Mouse (Mus musculus) heart, embryonic 13.5 days (tissue): ENCODE results near the gene Gpr156. TPM values are rescaled to one million over a fixed set of nuclear protein-coding genes. Genes with fewer than 3 reads are reported as not detected.
"Not testable (repeated sequence)": the region's sequence is repeated elsewhere in the genome, so short reads cannot be mapped to it uniquely, and the experiment has no call there.

ENCODE experiments used
- ATAC-seq: fragments of 200-750 bp; cut with Nextera tagmentation; 2 replicates; pipeline ENCODE4 v1.8.0; 2017; ENCODE audit warnings: moderate TSS enrichment; ENCODE audit not compliant: insufficient number of reproducible peaks, low FRiP score, low TSS enrichment; ENCODE audit errors: extremely low read depth
- H3K27ac ChIP-seq: fragments of 300-500 bp; sonication (generic); replicated peaks from 2 replicates; pipeline ENCODE4 v1.5.1; 2015; ENCODE audit warnings: moderate library complexity, mild to moderate bottlenecking, inconsistent platforms
- H3K27me3 ChIP-seq: fragments of 300-500 bp; sonication (generic); replicated peaks from 2 replicates; pipeline ENCODE4 v1.6.1; 2015; ENCODE audit warnings: mild to moderate bottlenecking, inconsistent platforms
- H3K36me3 ChIP-seq: fragments of 300-500 bp; sonication (generic); 2 replicates; pipeline ENCODE4 v1.6.1; 2015; ENCODE audit warnings: mild to moderate bottlenecking, inconsistent platforms
- H3K4me1 ChIP-seq: fragments of 300-500 bp; sonication (generic); 2 replicates; pipeline ENCODE4 v1.6.1; 2015; ENCODE audit warnings: inconsistent platforms
- H3K4me2 ChIP-seq: fragments of 300-500 bp; sonication (generic); 2 replicates; pipeline ENCODE4 v1.6.1; 2015; ENCODE audit warnings: inconsistent platforms, mild to moderate bottlenecking, moderate library complexity
- H3K4me3 ChIP-seq: fragments of 300-500 bp; sonication (generic); 2 replicates; pipeline ENCODE4 v1.5.1; 2015; ENCODE audit warnings: moderate library complexity, mild to moderate bottlenecking, inconsistent platforms
- H3K9ac ChIP-seq: fragments of 300-500 bp; sonication (generic); 2 replicates; pipeline ENCODE4 v1.6.1; 2015; ENCODE audit warnings: inconsistent platforms, mild to moderate bottlenecking, moderate library complexity
- H3K9me3 ChIP-seq: fragments of 300-500 bp; sonication (generic); 2 replicates; pipeline ENCODE4 v1.6.1; 2016; ENCODE audit warnings: inconsistent platforms
- WGBS: fragments of 180-500 bp; shearing (Covaris S2); methylation state at CpG from one replicate; pipeline ENCODE4 v1.1.7; 2015; ENCODE audit warnings: mixed read lengths; 5-methylcytosine and 5-hydroxymethylcytosine counted together
- polyA plus RNA-seq: library from polyadenylated mRNA; unstranded; fragments of >200 nt; fragmentation: Nextera tagmentation; extraction: Ambion mirVana; gene quantifications from 2 replicates; pipeline ENCODE4 v1.2.1, GENCODE M21; 2015

Gene Gpr156
- polyA plus RNA-seq, 1 experiment from 2014 or later, result 0.47 TPM

DNA sequence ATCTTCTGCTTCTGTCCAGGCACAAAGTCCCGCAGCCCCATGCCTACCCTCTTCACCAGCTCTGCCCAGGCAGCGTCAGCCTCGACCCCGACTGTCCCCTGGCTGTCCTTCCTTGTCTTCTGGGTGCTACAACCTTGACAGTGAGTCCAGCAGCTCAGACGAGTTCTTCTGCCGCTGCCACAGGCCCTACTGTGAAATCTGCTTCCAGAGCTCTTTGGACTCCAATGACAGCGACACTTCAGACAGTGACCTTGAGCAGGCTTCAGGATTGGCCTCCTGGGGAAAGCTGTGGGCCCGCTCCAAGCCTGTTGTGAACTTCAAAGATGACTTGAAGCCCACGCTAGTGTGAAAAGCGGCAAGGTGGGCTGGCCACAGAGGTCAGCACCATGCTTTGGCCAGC is 89.2 kb downstream of the Gpr156 start:
- H3K9me3 ChIP-seq, result no peaks in the 10 kb centered on the region
- WGBS, result 54% methylated on average over 10 of the region's 10 CpGs
- H3K36me3 ChIP-seq, result no peaks in the 10 kb centered on the region
- H3K4me2 ChIP-seq, result no peak overlapping the region
- no peak overlapping the region for H3K9ac ChIP-seq
- H3K27me3 ChIP-seq, result no peaks in the 10 kb centered on the region
- H3K27ac ChIP-seq, result no peak overlapping the region
- no peak overlapping the region for H3K4me3 ChIP-seq
- ATAC-seq, result no peak
- peaks cover 15% of the 10 kb centered on the region for H3K4me1 ChIP-seq

DNA sequence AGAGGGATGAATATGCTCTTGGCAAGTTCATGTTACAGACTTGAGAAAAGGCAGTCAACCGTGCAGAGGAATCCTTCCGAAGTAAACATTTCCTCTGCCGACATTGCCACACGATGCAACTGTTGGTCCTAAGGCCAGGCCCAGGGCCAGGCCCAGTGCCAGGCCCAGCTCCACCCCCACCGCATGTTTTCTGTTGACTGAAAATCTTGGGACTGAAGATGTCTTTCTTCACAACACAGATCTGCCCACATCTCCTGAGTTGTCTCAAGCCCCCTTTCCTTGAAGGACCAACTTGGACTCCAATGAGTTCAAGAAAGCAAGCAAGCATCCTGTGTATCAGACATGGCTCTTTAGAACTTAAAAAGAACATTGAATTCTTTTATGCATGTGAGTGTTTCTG is 92.1 kb downstream of the Gpr156 start:
- Histone ChIP-seq H3K27me3 (no peaks in the 10 kb centered on the region), H3K4me3 (no peak overlapping the region), H3K36me3 (no peaks in the 10 kb centered on the region), H3K4me1 (peaks cover 15% of the 10 kb centered on the region), H3K9ac (no peak overlapping the region), H3K9me3 (no peaks in the 10 kb centered on the region), H3K4me2 (no peak overlapping the region), H3K27ac (no peak overlapping the region)
- no peak for ATAC-seq
- 83% methylated on average over 5 of the region's 5 CpGs for WGBS

GRCm38 (mm10) chr16:38009041-38009825 is 92.9 kb downstream of the Gpr156 start:
- no peak for ATAC-seq
- H3K9ac ChIP-seq, result no peak overlapping the region
- 65% methylated on average over 14 of the region's 14 CpGs for WGBS
- H3K4me2 ChIP-seq, result no peak overlapping the region
- peaks cover 15% of the 10 kb centered on the region for H3K4me1 ChIP-seq
- no peak overlapping the region for H3K4me3 ChIP-seq
- H3K27me3 ChIP-seq, result no peaks in the 10 kb centered on the region
- H3K36me3 ChIP-seq, result no peaks in the 10 kb centered on the region
- no peak overlapping the region for H3K27ac ChIP-seq
- no peaks in the 10 kb centered on the region for H3K9me3 ChIP-seq

DNA sequence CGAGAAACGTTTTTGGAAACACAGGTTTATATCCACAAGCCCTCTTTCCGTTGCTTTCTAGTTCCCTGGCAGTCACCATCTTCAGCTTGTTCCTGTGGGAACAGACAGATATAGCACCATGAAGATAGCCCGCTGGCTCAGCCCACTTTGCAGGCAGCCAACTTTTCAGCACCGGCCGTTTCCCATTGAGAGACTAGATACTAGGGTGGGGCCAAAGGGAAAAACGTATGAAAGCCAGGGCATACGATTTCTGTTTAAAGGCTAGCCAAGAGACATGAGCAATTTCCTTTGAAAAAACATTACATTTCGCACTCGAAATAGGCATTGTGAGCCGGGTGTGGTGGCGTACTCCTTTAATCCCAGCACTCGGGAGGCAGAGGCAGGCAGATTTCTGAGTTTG is 95.2 kb downstream of the Gpr156 start:
- 83% methylated on average over 13 of the region's 13 CpGs for WGBS
- no peak overlapping the region for H3K4me2 ChIP-seq
- H3K4me3 ChIP-seq, result no peak overlapping the region
- no peaks in the 10 kb centered on the region for H3K9me3 ChIP-seq
- no peak for ATAC-seq
- no peaks in the 10 kb centered on the region for H3K27me3 ChIP-seq
- H3K4me1 ChIP-seq, result peaks cover 9% of the 10 kb centered on the region
- no peaks in the 10 kb centered on the region for H3K36me3 ChIP-seq
- H3K9ac ChIP-seq, result no peak overlapping the region
- no peak overlapping the region for H3K27ac ChIP-seq

GRCm38 (mm10) chr16:38012382-38012781 is 96.1 kb downstream of the Gpr156 start:
- ATAC-seq, result no peak
- Histone ChIP-seq H3K9ac (no peak overlapping the region), H3K4me3 (no peak overlapping the region), H3K4me1 (peaks cover 9% of the 10 kb centered on the region), H3K36me3 (no peaks in the 10 kb centered on the region), H3K27ac (no peak overlapping the region), H3K9me3 (no peaks in the 10 kb centered on the region), H3K4me2 (no peak overlapping the region), H3K27me3 (no peaks in the 10 kb centered on the region)
- WGBS, result 59% methylated on average over 5 of the region's 5 CpGs

DNA sequence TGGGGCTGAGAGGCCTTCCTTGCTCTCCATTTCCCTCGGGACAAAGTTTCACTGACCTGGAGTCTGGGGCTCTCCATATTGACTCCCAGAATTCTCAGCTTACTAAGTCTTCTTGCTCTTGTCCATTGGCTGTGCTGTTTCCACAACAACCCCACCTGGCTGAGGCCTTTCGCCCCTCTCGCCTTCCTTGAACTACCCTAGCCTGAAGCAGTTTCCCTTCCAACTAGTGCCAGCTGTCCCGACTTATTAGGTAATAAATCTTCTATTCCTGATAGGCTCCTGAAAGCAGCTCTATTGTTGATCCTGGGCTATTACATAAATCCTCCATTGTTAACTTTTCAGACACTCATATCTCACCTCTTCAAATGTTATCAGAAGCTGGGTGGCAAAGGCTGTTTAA is 96.6 kb downstream of the Gpr156 start:
- H3K27ac ChIP-seq, result no peak overlapping the region
- no peaks in the 10 kb centered on the region for H3K36me3 ChIP-seq
- no peak overlapping the region for H3K9ac ChIP-seq
- no peaks in the 10 kb centered on the region for H3K9me3 ChIP-seq
- 39% methylated on average over 4 of the region's 4 CpGs for WGBS
- ATAC-seq, result no peak
- H3K27me3 ChIP-seq, result no peaks in the 10 kb centered on the region
- no peak overlapping the region for H3K4me2 ChIP-seq
- no peak overlapping the region for H3K4me3 ChIP-seq
- H3K4me1 ChIP-seq, result peaks cover 9% of the 10 kb centered on the region

- Histone ChIP-seq H3K9me3 (no peaks in the 10 kb centered on the region), H3K36me3 (no peaks in the 10 kb centered on the region), H3K9ac (no peak overlapping the region), H3K4me3 (no peak overlapping the region), H3K4me1 (no peaks in the 10 kb centered on the region), H3K27me3 (no peaks in the 10 kb centered on the region), H3K27ac (no peak overlapping the region), H3K4me2 (no peak overlapping the region)
- no peak for ATAC-seq
- 73% methylated on average over 4 of the region's 4 CpGs for WGBS
These were observed 98.7 kb downstream of the Gpr156 start for GRCm38 (mm10) chr16:38014951-38015350.

- H3K27me3 ChIP-seq, result no peaks in the 10 kb centered on the region
- no peaks in the 10 kb centered on the region for H3K4me1 ChIP-seq
- no peaks in the 10 kb centered on the region for H3K36me3 ChIP-seq
- no peak overlapping the region for H3K4me2 ChIP-seq
- peaks cover 3% of the 10 kb centered on the region; the same call in 1 of the 2 replicates for H3K9me3 ChIP-seq
- H3K4me3 ChIP-seq, result no peak overlapping the region
- WGBS, result 78% methylated on average over 8 of the region's 8 CpGs
- ATAC-seq, result no peak
- no peak overlapping the region for H3K27ac ChIP-seq
- no peak overlapping the region for H3K9ac ChIP-seq
These were observed 100.7 kb downstream of the Gpr156 start for GRCm38 (mm10) chr16:38016928-38017524.

GRCm38 (mm10) chr16:38017958-38018376 is 101.7 kb downstream of the Gpr156 start:
- H3K4me3 ChIP-seq, result no peak overlapping the region
- no peak overlapping the region for H3K27ac ChIP-seq
- 35% methylated on average over 4 of the region's 4 CpGs for WGBS
- H3K27me3 ChIP-seq, result no peaks in the 10 kb centered on the region
- no peaks in the 10 kb centered on the region for H3K4me1 ChIP-seq
- no peaks in the 10 kb centered on the region for H3K36me3 ChIP-seq
- ATAC-seq, result no peak
- no peak overlapping the region for H3K4me2 ChIP-seq
- H3K9me3 ChIP-seq, result peaks cover 3% of the 10 kb centered on the region; the same call in 1 of the 2 replicates
- H3K9ac ChIP-seq, result no peak overlapping the region

DNA sequence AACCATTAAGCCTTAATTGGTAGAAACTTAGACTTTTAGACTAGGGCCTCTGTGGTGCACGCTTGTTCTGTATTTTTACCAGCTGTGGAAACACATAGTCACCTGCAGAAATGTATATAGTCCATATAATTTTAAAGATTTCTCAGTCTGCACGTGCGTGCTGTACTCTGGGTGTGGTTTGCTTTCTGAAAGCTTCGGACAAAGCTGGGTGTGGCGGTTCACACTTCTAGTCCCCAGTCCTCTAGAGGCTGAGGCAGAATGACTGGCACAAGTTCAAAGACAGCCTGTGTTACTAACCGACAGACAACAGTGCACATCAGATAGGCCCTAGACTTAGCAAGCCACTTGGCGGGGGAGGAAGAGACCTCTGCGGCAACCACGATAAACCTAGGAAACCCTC is 116.3 kb downstream of the Gpr156 start:
- Histone ChIP-seq H3K4me2 (no peak overlapping the region), H3K9me3 (no peaks in the 10 kb centered on the region), H3K27me3 (no peaks in the 10 kb centered on the region), H3K9ac (no peak overlapping the region), H3K36me3 (no peaks in the 10 kb centered on the region), H3K4me1 (peaks cover 3% of the 10 kb centered on the region; the same call in 1 of the 2 replicates), H3K27ac (no peak overlapping the region), H3K4me3 (no peak overlapping the region)
- WGBS, result 73% methylated on average over 9 of the region's 9 CpGs
- no peak for ATAC-seq

GRCm38 (mm10) chr16:38033071-38033470 is 116.8 kb downstream of the Gpr156 start:
- H3K36me3 ChIP-seq, result no peaks in the 10 kb centered on the region
- no peak overlapping the region for H3K9ac ChIP-seq
- H3K27me3 ChIP-seq, result no peaks in the 10 kb centered on the region
- no peak overlapping the region for H3K4me3 ChIP-seq
- no peak overlapping the region for H3K27ac ChIP-seq
- 71% methylated on average over 5 of the region's 5 CpGs for WGBS
- peaks cover 3% of the 10 kb centered on the region; the same call in 1 of the 2 replicates for H3K4me1 ChIP-seq
- ATAC-seq, result no peak
- no peaks in the 10 kb centered on the region for H3K9me3 ChIP-seq
- no peak overlapping the region for H3K4me2 ChIP-seq

DNA sequence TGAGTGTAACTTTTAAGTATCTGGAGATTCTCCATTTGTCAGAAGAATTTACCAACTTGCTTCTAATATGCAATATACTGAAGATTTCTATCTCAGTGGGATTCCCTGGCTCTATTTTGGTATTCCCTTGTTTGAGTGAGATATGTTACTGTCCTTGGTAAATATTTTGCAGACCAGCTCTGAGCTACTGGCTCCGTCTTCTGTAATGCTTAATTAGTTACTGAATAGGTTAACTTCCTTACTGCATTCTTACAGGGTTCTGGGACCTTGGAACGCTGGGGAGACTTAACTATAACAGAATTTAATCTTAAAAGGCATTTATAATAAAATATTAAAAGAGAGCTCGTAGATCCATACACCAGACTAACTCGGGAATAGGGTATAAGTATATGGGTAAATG is 121.8 kb downstream of the Gpr156 start:
- H3K36me3 ChIP-seq, ATAC-seq, H3K9ac ChIP-seq, H3K4me1 ChIP-seq, H3K4me3 ChIP-seq, H3K27me3 ChIP-seq, H3K4me2 ChIP-seq, H3K9me3 ChIP-seq, H3K27ac ChIP-seq: not testable (repeated sequence)
- whole genome bisulfite sequencing, result 64% methylated on average over 4 of the region's 4 CpGs
